Mouse (Mus musculus) limb, embryonic 14.5 days (tissue): ENCODE results near the gene Usp29. TPM values are rescaled to one million over a fixed set of nuclear protein-coding genes. Genes with fewer than 3 reads are reported as not detected.

Experiments used
- ATAC-seq: fragments of 200-750 bp; cut with Nextera tagmentation; 2 replicates; pipeline ENCODE4 v1.8.0; 2017; ENCODE audit warnings: low read depth, moderate number of reproducible peaks, moderate TSS enrichment; ENCODE audit not compliant: low FRiP score
- DNase-seq: peaks from one replicate; pipeline ENCODE4 v3.0.0-alpha.2; 2015; ENCODE audit warnings: low spot score
- H3K27ac ChIP-seq: fragments of 300-500 bp; sonication (generic); replicated peaks from 2 replicates; pipeline ENCODE4 v1.5.1; 2014; ENCODE audit warnings: low read depth, mild to moderate bottlenecking, low read length, moderate library complexity, mixed read lengths
- H3K27me3 ChIP-seq: fragments of 300-500 bp; sonication (generic); 2 replicates; pipeline ENCODE4 v1.6.1; 2014; ENCODE audit warnings: low read length, mixed read lengths; ENCODE audit not compliant: control insufficient read depth, insufficient read depth
- H3K36me3 ChIP-seq: fragments of 300-500 bp; sonication (generic); 2 replicates; pipeline ENCODE4 v1.6.1; 2014; ENCODE audit warnings: mild to moderate bottlenecking, low read length, moderate library complexity, mixed read lengths; ENCODE audit not compliant: control insufficient read depth, insufficient read depth
- H3K4me1 ChIP-seq: fragments of 300-500 bp; sonication (generic); 2 replicates; pipeline ENCODE4 v1.6.1; 2014; ENCODE audit warnings: antibody characterized with exemption, low read length, mixed read lengths; ENCODE audit not compliant: control insufficient read depth, insufficient read depth
- H3K4me2 ChIP-seq: fragments of 300-500 bp; sonication (generic); replicated peaks from 2 replicates; pipeline ENCODE4 v1.6.1; 2014; ENCODE audit warnings: low read depth, mild to moderate bottlenecking, low read length, moderate library complexity; ENCODE audit not compliant: severe bottlenecking
- H3K4me3 ChIP-seq: fragments of 300-500 bp; sonication (generic); replicated peaks from 2 replicates; pipeline ENCODE4 v1.5.1; 2014; ENCODE audit warnings: low read length
- H3K9ac ChIP-seq: fragments of 300-500 bp; sonication (generic); 2 replicates; pipeline ENCODE4 v1.6.1; 2014; ENCODE audit warnings: mild to moderate bottlenecking, low read depth, low read length, moderate library complexity; ENCODE audit not compliant: severe bottlenecking
- H3K9me3 ChIP-seq: fragments of 300-500 bp; sonication (generic); 2 replicates; pipeline ENCODE4 v1.6.1; 2016; ENCODE audit warnings: low read length; ENCODE audit not compliant: control insufficient read depth
- POLR2A ChIP-seq: fragments of 200-500 bp; IDR thresholded peaks from 2 replicates; pipeline ENCODE4 v1.8.0; 2012; ENCODE audit warnings: inconsistent platforms, mild to moderate bottlenecking, moderate library complexity, borderline replicate concordance; ENCODE audit not compliant: insufficient read depth, insufficient read length; ENCODE audit errors: extremely low read depth
- WGBS: fragments of 180-500 bp; shearing (Covaris S2); extraction: QIAGEN DNeasy Blood & Tissue Kit; methylation state at CpG from one replicate; pipeline ENCODE4 v1.1.7; 2014; 5-methylcytosine and 5-hydroxymethylcytosine counted together
- polyA plus RNA-seq, 2 experiments: library from polyadenylated mRNA; depleted of rRNA in 1 of 2; stranded (reverse) in 1 of 2; unstranded in 1 of 2; fragments of >200 nt; fragmentation: Nextera tagmentation in 1 of 2; extraction: Ambion mirVana in 1 of 2; gene quantifications; 2 replicates each; pipeline versions ENCODE4 v1.2.1 to v1.2.3; 2012 to 2014

Gene Usp29
- polyA plus RNA-seq, 2 experiments = 10.7 to 20.7 TPM

DNA sequence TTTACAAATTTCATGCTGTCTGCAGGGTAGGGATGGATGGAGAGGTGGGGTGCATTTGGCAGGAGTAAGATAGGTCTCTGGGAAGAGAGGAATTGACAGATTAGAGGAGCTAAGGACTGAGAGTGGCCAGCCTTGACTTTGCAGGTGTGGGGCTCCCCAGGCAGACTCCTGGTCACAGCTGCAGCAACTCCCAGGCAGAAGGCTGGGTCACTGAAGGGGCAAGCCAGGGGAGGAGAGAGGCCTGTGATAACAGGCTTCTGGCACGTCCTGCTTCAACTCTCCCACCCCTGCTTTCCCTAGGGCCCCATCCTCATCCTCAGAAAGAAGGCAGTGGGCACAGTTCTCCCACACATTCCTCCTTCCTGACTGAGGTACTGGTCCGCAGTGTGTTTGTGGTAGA is 67.0 kb downstream of the Usp29 start:
- no peak for TF ChIP-seq POLR2A

DNA sequence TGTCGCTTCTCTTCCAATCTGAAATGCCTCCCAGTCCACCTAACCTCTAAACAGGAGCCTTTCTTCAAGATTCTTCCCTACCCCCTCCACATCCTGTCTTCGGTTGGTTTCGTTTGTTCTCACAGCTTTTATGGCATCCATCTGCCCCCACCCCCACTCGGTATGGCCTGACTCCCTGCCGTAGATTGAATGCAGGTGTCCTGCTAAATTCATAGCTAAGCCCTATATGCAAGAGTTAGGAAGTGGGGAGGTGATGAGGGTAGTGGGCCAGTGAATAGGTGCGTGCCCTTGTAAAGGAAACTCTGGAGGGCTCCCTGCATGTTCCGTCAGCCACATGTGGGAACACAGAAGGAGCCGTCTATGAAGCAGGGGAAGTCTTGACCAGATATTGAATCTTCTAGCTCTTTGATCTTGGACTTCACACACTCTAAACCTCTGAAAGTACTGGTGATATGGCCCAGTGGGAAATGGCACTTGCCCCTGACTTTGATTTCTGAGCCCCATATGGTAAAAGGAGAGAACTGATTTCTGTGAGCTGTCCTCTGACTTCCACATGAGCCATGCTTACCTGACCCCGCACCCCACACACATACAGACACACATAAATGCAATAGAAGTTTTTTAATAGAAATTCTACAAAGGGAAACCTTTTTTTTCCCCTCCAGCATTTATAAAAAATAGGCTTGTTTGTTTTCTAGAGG is 68.9 kb downstream of the Usp29 start:
- Histone ChIP-seq H3K27ac (peak overlapping the region; percentile 1; the same call in 1 of the 2 replicates), H3K9ac (no peak overlapping the region), H3K36me3 (no peaks in the 10 kb centered on the region), H3K4me3 (no peak overlapping the region), H3K9me3 (no peaks in the 10 kb centered on the region), H3K27me3 (no peaks in the 10 kb centered on the region), H3K4me1 (peaks cover 19% of the 10 kb centered on the region), H3K4me2 (no peak overlapping the region)
- DNase-seq (peak; percentile 66), ATAC-seq (peak; percentile 64)
- 21% methylated on average over 9 of the region's 9 CpGs for WGBS
- no peak for TF ChIP-seq POLR2A

More for the DNA sequence above, 67.0 kb downstream of the Usp29 start:
- no peaks in the 10 kb centered on the region for H3K27me3 ChIP-seq
- ATAC-seq (no peak), DNase-seq (no peak)
- H3K9ac ChIP-seq = no peak overlapping the region
- no peaks in the 10 kb centered on the region for H3K9me3 ChIP-seq
- no peak overlapping the region for H3K27ac ChIP-seq
- WGBS = 53% methylated on average over 2 of the region's 2 CpGs
- peaks cover 19% of the 10 kb centered on the region for H3K4me1 ChIP-seq
- no peak overlapping the region for H3K4me2 ChIP-seq
- H3K36me3 ChIP-seq = no peaks in the 10 kb centered on the region
- no peak overlapping the region for H3K4me3 ChIP-seq

DNA sequence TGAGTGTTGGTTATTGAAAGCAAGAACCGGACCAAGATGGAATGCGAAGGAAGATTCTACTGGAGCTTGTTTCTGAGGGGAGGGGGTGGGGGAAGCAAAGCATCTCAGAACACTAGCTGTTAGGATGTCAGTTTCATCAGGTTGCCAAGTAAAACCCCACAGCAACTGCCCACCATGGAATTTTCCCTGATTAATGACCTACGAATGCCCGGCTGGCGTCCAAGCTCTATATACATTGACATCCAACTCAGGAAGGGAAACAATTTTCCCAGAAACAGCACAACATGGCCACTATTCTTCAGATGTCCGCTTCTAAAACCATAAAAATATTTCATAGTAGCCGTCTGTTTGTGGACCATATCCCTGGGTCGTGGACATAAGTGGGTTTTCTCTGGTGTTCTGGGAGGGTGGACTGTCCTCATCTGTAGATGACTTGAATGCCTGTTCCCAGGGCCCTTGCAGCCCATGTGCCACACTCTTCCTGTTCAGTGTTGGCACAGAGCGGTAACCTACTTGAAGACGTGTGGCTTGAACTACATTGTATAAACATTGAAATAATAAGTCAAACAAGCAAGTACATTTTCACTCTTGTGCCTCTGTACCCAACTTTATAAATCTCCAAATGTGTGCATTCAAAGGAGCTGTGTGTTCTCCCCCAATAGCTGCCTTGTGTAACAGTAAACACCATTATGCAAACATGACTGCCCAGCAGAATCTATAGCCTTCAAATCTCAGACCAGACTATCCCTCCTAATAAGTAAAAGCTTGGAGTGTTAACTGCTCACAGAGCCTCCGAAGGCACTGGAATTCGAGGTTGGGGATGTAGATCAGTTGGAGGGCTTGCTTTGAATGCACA is 70.4 kb downstream of the Usp29 start:
- no peak overlapping the region for H3K9ac ChIP-seq
- H3K27me3 ChIP-seq = no peaks in the 10 kb centered on the region
- H3K4me1 ChIP-seq = peaks cover 19% of the 10 kb centered on the region
- DNase-seq (no peak), ATAC-seq (peak; percentile 24; the same call in 1 of the 2 replicates)
- no peak overlapping the region for H3K4me3 ChIP-seq
- no peaks in the 10 kb centered on the region for H3K9me3 ChIP-seq
- 66% methylated on average over 12 of the region's 12 CpGs for WGBS
- H3K36me3 ChIP-seq = no peaks in the 10 kb centered on the region
- no peak overlapping the region for H3K4me2 ChIP-seq
- H3K27ac ChIP-seq = 0 out of 2 replicates have a peak overlapping the region, but pooled peaks have one; percentile 15
- no peak for TF ChIP-seq POLR2A

DNA sequence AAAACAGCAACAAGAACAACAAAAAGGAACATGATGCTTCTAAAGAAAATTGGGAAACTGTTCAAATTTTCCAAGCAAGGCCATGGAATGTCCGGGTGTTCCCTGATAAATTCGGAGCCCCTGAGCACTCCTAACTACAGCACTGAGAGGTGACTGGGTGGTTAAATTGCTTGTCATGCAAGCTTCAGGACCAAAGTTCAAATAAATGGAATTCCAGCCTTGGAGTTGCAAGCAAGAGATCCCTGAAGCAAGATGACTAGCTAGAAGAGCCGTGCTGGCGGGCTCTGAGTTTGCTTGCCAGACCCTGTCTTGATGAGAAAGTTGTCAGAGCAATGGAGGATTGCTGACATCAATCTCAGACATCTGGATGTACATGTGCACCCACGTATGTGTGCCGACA is 71.3 kb downstream of the Usp29 start:
- peaks cover 19% of the 10 kb centered on the region for H3K4me1 ChIP-seq
- TF ChIP-seq POLR2A = no peak
- ATAC-seq (no peak), DNase-seq (no peak)
- no peak overlapping the region for H3K4me3 ChIP-seq
- no peak overlapping the region for H3K9ac ChIP-seq
- 69% methylated on average over 6 of the region's 6 CpGs for WGBS
- no peak overlapping the region for H3K4me2 ChIP-seq
- no peaks in the 10 kb centered on the region for H3K36me3 ChIP-seq
- no peaks in the 10 kb centered on the region for H3K9me3 ChIP-seq
- H3K27me3 ChIP-seq = no peaks in the 10 kb centered on the region
- H3K27ac ChIP-seq = 0 out of 2 replicates have a peak overlapping the region, but pooled peaks have one; percentile 38

DNA sequence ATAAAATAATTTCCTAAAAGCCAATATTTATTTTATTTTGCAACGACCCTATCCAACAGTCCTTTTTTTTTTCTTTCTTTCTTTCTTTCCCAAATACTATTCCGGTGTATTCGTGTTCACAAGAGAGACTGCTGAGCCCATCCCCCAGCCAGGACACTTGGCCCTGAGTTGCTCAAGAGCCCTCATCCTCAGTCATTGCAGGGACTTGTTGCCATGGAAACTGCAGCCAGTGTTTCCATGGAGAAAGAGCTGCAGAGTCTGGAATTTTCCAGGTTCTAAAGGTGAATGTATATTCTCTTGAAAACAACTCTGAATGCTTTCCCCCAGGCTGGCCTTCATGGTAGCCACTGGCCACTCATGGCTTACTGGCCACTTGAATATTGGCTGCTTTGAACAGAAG is 80.2 kb downstream of the Usp29 start:
- H3K9me3 ChIP-seq = no peaks in the 10 kb centered on the region
- H3K27me3 ChIP-seq = no peaks in the 10 kb centered on the region
- 47% methylated on average over 3 of the region's 3 CpGs for WGBS
- H3K4me1 ChIP-seq = peaks cover 8% of the 10 kb centered on the region; the same call in 1 of the 2 replicates
- no peak overlapping the region for H3K4me2 ChIP-seq
- no peak overlapping the region for H3K4me3 ChIP-seq
- H3K9ac ChIP-seq = no peak overlapping the region
- H3K27ac ChIP-seq = no peak overlapping the region
- no peak for TF ChIP-seq POLR2A
- no peaks in the 10 kb centered on the region for H3K36me3 ChIP-seq
- ATAC-seq (peak; percentile 58; the same call in 1 of the 2 replicates), DNase-seq (no peak)
